Mouse (Mus musculus) brain, embryonic 14.5 days (tissue): Measurements from ENCODE around the gene Dennd1a.

Source experiments
- CTCF ChIP-seq: fragments of 200-500 bp; IDR thresholded peaks from 2 replicates; pipeline ENCODE4 v1.5.1; 2012; ENCODE audit warnings: inconsistent platforms, mild to moderate bottlenecking, moderate library complexity, borderline replicate concordance; ENCODE audit not compliant: insufficient read depth, insufficient read length; ENCODE audit errors: extremely low read depth
- POLR2A ChIP-seq: fragments of 200-500 bp; IDR thresholded peaks from 2 replicates; pipeline ENCODE4 v1.6.1; 2012; ENCODE audit warnings: mild to moderate bottlenecking, inconsistent platforms, borderline replicate concordance; ENCODE audit not compliant: poor library complexity, insufficient read depth, insufficient read length, severe bottlenecking; ENCODE audit errors: extremely low read depth

DNA sequence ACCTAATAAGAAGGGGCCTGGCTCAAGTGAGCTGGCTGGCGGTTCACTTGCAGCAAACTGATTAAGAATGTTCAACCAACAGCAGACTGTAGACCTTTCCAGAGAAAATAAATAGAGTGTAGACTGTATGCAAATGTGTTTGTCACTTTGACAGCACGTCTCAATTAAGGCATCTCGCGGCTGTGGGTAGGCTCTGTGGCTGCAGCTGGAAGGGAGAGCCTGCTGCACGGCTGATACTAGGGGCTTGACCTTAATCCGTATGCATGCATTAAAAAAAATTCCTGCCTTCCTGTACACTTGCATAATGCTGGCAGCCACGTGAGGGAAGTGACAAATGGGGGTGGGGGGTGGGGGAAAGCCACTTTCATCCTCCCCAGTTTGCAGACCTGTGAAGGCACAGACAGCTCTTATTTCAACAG lies 445.0 kb downstream of the Dennd1a start:
- TF ChIP-seq POLR2A (no peak), CTCF (no peak)
